ENCODE assay signal across 18 mouse cellular contexts in genomic region chr19:6206716-6207115, GRCm38 (mm10). TPM values are rescaled to one million over a fixed set of nuclear protein-coding genes. Genes with fewer than 3 reads are reported as not detected.
"Had no signal": no experiment of that assay in that cellular context is flagged by ENCODE, and none has a peak within 500 bp of the region (broad histone marks: within the 10 kb centered on the region; RNA-seq: fewer than 3 reads in every experiment).

No protein-coding gene starts in this region.

- DNase-seq: kidney, adult 18-20 months; kidney, postnatal 14 days; layer of hippocampus, adult 9-11 months; layer of hippocampus, postnatal 36 days; midbrain, embryonic 14.5 days; right cerebral cortex, adult 18-20 months; right cerebral cortex, postnatal 25 days had no signal

- ATAC-seq: liver, embryonic 12.5 days had no signal

- H3K9ac ChIP-seq: limb, embryonic 15.5 days; liver, embryonic 12.5 days; neural tube, embryonic 15.5 days had no signal

- H3K4me3 ChIP-seq: limb, embryonic 15.5 days; liver, embryonic 12.5 days; midbrain, embryonic 10.5 days; myocyte; neural tube, embryonic 15.5 days had no signal

- H3K9me3 ChIP-seq: limb, embryonic 15.5 days; liver, embryonic 12.5 days; midbrain, embryonic 10.5 days; neural tube, embryonic 15.5 days had no signal

- H3K4me1 ChIP-seq: limb, embryonic 15.5 days; liver, embryonic 12.5 days; midbrain, embryonic 10.5 days; neural tube, embryonic 15.5 days had no signal

- H3K36me3 ChIP-seq: limb, embryonic 15.5 days; liver, embryonic 12.5 days; midbrain, embryonic 10.5 days; neural tube, embryonic 15.5 days had no signal

- H3K27ac ChIP-seq: limb, embryonic 15.5 days; liver, embryonic 12.5 days; midbrain, embryonic 10.5 days; neural tube, embryonic 15.5 days; stomach, postnatal 0 days had no signal

- H3K4me2 ChIP-seq: limb, embryonic 15.5 days; liver, embryonic 12.5 days; neural tube, embryonic 15.5 days had no signal

- H3K27me3 ChIP-seq: limb, embryonic 15.5 days; neural tube, embryonic 15.5 days had no signal

RNA-seq across cellular contexts. Expression of gene Gpha2, which starts 19.5 kb away (rescaled TPM):
- polyA plus RNA-seq: kidney, embryonic 14.5 days; liver, embryonic 12.5 days; liver, embryonic 16.5 days; midbrain, embryonic 10.5 days; midbrain, embryonic 14.5 days; neural tube, embryonic 15.5 days had no signal

RNA-seq across cellular contexts. Expression of gene Majin, which starts 22.5 kb away (rescaled TPM):
- polyA plus RNA-seq: kidney, embryonic 14.5 days; limb, embryonic 11.5 days; limb, embryonic 15.5 days; liver, embryonic 12.5 days; liver, embryonic 16.5 days; lung, embryonic 16.5 days; midbrain, embryonic 10.5 days; midbrain, embryonic 14.5 days; myocyte; neural tube, embryonic 11.5 days; neural tube, embryonic 15.5 days; stomach, postnatal 0 days had no signal
